Mouse (Mus musculus) embryonic fibroblast, embryonic 13.5 days (primary cell): ENCODE results near the gene Prss53.

Experiments used
- CTCF ChIP-seq: IDR thresholded peaks from 2 replicates; pipeline ENCODE4 v1.5.1; 2011; ENCODE audit warnings: mild to moderate bottlenecking, control low read depth, low read length, moderate library complexity, borderline replicate concordance; ENCODE audit not compliant: insufficient read depth
- POLR2A ChIP-seq: IDR thresholded peaks from 2 replicates; pipeline ENCODE4 v1.6.1; 2011; ENCODE audit warnings: low read depth, mild to moderate bottlenecking, control low read depth, low read length, moderate library complexity

DNA sequence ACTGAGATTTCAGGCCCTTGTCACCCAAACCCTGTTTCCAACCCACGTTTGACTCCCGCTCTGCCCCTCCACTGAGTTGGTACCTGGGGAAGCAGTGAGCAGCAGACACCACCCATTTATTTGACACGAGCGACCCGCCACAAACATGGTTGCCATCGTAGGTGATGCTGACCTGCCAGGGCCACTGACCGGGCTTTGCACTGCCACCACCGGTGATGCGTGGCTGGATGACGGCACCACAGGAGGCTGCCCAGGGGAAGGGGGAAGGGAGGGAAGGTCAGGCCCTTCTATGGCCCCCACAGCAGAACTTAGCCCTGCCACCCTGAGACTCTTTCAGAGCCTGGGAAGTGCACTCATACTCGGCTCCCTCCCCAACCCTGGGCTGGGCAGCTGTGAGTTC, 37.0 kb upstream of the Prss53 start:
- TF ChIP-seq POLR2A (no peak), CTCF (no peak)
